Mouse (Mus musculus) lung, embryonic 16.5 days (tissue): ENCODE measurements around the gene Jakmip3. TPM values are rescaled to one million over a fixed set of nuclear protein-coding genes. Genes with fewer than 3 reads are reported as not detected.

Experiments used
- ATAC-seq: fragments of 200-750 bp; cut with Nextera tagmentation; 2 replicates; pipeline ENCODE4 v1.8.0; 2017; ENCODE audit warnings: low read depth, mild to moderate bottlenecking, moderate library complexity
- H3K27ac ChIP-seq: fragments of 300-500 bp; sonication (generic); 2 replicates; pipeline ENCODE4 v1.5.1; 2014; ENCODE audit warnings: mild to moderate bottlenecking, control low read depth, low read length
- H3K27me3 ChIP-seq: fragments of 300-500 bp; sonication (generic); 2 replicates; pipeline ENCODE4 v1.6.1; 2014; ENCODE audit warnings: low read depth, low read length, mixed read lengths; ENCODE audit not compliant: control insufficient read depth, insufficient read depth
- H3K36me3 ChIP-seq: fragments of 300-500 bp; sonication (generic); 2 replicates; pipeline ENCODE4 v1.6.1; 2014; ENCODE audit warnings: low read length; ENCODE audit not compliant: control insufficient read depth, insufficient read depth
- H3K4me1 ChIP-seq: fragments of 300-500 bp; sonication (generic); replicated peaks from 2 replicates; pipeline ENCODE4 v1.6.1; 2014; ENCODE audit warnings: low read length, mixed read lengths; ENCODE audit not compliant: control insufficient read depth, insufficient read depth
- H3K4me2 ChIP-seq: fragments of 300-500 bp; sonication (generic); 2 replicates; pipeline ENCODE4 v1.6.1; 2014; ENCODE audit warnings: low read depth, low read length, control low read depth
- H3K4me3 ChIP-seq: fragments of 300-500 bp; sonication (generic); 2 replicates; pipeline ENCODE4 v1.5.1; 2014; ENCODE audit warnings: mild to moderate bottlenecking, low read length, control low read depth
- H3K9ac ChIP-seq: fragments of 300-500 bp; sonication (generic); 2 replicates; pipeline ENCODE4 v1.6.1; 2014; ENCODE audit warnings: low read length, control low read depth
- H3K9me3 ChIP-seq: fragments of 300-500 bp; sonication (generic); 2 replicates; pipeline ENCODE4 v1.6.1; 2016; ENCODE audit warnings: low read length; ENCODE audit not compliant: control insufficient read depth
- WGBS: fragments of 180-500 bp; shearing (Covaris S2); extraction: QIAGEN DNeasy Blood & Tissue Kit; methylation state at CpG from one replicate; pipeline ENCODE4 v1.1.7; 2014; 5-methylcytosine and 5-hydroxymethylcytosine counted together
- polyA plus RNA-seq: library from polyadenylated mRNA; unstranded; fragments of >200 nt; fragmentation: Nextera tagmentation; extraction: Ambion mirVana; gene quantifications from 2 replicates; pipeline ENCODE4 v1.2.1, GENCODE M21; 2015

The Jakmip3 gene
- polyA plus RNA-seq, 1 experiment from 2014 or later: 0.06 TPM

DNA sequence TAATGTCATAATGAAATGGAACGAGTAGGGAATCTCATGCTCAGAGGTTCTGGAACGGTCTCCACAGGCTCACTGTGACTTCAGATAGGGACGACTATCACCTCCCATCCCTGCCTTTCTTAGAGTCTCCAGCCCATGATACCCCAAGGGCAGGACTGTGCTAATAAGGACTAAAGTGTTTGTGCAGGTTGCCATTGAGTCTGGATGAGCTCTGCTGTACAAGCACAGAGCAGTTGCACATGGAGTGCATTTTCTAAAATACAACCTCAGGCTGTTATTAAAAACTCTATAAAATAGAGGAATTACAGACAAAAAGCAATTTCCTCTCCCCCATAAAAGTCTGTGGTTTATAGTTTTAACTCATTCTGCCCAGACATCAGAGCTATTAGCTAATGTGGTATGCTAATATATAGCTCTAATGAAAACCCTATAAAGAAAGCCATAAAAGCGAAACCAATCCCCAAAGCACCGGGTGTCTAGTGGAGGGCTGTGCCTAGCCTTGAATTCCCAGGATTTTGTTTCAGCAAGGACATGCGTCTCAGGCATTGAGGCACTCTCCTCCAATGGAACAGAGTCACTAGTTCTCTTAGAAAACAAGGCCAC, 72.3 kb downstream of the Jakmip3 start:
- WGBS: 76% methylated on average over 6 of the region's 6 CpGs
- no peak for ATAC-seq
- H3K36me3 ChIP-seq: no peaks in the 10 kb centered on the region
- H3K4me2 ChIP-seq: no peak overlapping the region
- no peak overlapping the region for H3K27ac ChIP-seq
- H3K27me3 ChIP-seq: no peaks in the 10 kb centered on the region; the same call in 1 of the 2 replicates
- no peaks in the 10 kb centered on the region for H3K9me3 ChIP-seq
- H3K4me3 ChIP-seq: no peak overlapping the region
- H3K4me1 ChIP-seq: no peaks in the 10 kb centered on the region
- H3K9ac ChIP-seq: no peak overlapping the region

DNA sequence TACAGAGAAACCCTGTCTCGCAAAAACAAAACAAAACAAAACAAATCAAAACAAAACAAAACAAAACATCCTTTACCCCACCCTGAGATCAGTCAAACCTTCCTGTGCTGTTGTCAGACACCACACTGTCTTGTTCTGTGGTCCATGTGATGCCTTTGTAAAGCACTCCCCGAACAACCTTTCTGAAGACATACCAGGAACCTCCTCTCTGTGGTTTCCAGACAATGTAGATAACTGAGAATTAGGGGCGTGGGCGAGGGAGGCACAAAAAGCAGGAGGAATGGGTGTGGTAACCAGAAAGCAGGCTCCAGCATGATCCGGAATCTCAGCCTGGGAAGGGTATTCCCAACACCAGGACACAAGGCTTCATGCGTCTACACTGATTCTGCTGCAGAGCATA, 74.6 kb downstream of the Jakmip3 start:
- Histone ChIP-seq H3K27me3 (no peaks in the 10 kb centered on the region; the same call in 1 of the 2 replicates), H3K9me3 (no peaks in the 10 kb centered on the region), H3K36me3 (no peaks in the 10 kb centered on the region), H3K4me3 (no peak overlapping the region), H3K27ac (no peak overlapping the region), H3K4me1 (no peaks in the 10 kb centered on the region), H3K9ac (no peak overlapping the region), H3K4me2 (no peak overlapping the region)
- 81% methylated on average over 6 of the region's 6 CpGs for WGBS
- no peak for ATAC-seq

DNA sequence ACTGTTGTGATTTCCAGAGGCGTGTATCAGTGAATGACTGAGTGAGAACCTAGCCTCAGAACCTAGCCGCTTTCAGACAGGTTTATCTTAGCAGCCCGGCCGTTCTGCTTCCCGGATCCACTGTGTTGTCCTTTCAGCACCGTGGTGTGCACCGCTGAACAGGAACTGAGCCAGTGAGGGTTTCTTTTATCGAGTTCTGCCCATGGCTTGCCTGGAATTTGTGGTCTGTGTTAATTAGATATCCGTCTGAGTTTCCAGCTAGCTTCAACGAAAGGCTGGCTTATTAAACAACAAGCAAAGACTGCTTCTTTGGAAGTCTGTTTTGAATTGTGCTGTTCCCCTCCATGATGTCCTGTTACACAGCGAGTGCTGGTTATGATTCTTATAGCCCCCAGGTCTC, 75.8 kb downstream of the Jakmip3 start:
- Histone ChIP-seq H3K9me3 (no peaks in the 10 kb centered on the region), H3K27me3 (no peaks in the 10 kb centered on the region), H3K4me1 (no peaks in the 10 kb centered on the region), H3K4me2 (no peak overlapping the region), H3K4me3 (no peak overlapping the region), H3K27ac (no peak overlapping the region), H3K9ac (no peak overlapping the region), H3K36me3 (no peaks in the 10 kb centered on the region)
- WGBS: 54% methylated on average over 11 of the region's 11 CpGs
- no peak for ATAC-seq

DNA sequence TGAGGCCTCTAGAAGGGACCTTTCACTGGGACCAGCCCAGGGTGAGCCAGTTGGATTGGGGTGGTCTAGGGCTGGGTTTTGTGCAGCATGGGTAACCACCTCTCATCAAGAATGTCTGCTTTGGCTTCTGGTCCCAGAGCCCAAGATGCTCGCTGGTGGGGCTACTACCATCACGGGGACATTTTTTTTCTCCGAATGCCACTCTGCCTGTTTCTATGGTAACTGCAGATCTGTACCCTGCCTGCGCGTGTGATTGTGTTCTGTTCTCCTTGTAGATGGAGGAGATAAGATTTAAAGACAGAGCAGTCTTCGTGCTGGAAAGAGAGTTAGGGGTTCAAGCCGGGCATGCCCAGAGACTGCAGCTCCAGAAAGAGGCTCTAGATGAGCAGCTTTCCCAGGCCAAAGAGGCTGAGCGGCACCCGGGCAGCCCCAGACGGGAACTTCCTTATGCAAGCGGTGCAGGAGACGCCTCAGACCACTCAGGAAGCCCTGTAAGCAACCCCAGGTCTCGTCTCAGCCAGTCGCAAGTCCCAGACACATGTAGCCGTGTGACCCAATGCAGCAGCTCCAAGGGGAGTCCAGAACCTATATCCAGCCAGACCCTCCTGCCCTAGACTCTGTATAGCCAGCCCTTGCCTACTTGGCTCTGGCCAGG, 76.8 kb downstream of the Jakmip3 start:
- Histone ChIP-seq H3K4me1 (no peaks in the 10 kb centered on the region), H3K4me2 (no peak overlapping the region), H3K27me3 (no peaks in the 10 kb centered on the region), H3K36me3 (no peaks in the 10 kb centered on the region), H3K4me3 (no peak overlapping the region), H3K27ac (no peak overlapping the region), H3K9ac (no peak overlapping the region), H3K9me3 (no peaks in the 10 kb centered on the region)
- no peak for ATAC-seq
- WGBS: 54% methylated on average over 15 of the region's 15 CpGs

DNA sequence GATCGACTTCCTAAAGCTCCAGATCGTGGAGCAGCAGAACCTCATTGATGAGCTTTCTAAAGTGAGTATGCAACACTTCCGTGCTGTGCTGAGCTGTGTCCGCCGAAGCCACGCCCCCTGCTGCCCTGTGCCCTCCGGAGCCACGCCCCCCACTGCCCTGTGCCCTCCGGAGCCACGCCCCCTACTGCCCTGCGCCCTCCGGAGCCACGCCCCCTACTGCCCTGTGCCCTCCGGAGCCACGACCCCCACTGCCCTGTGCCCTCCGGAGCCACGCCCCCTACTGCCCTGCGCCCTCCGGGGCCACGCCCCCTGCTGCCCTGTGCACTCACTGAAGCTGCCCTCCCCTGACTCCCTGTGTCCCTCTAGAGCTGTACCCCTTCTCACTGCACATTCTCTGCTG, 80.4 kb downstream of the Jakmip3 start:
- H3K4me1 ChIP-seq: no peaks in the 10 kb centered on the region
- H3K36me3 ChIP-seq: no peaks in the 10 kb centered on the region
- H3K27ac ChIP-seq: no peak overlapping the region
- no peaks in the 10 kb centered on the region for H3K9me3 ChIP-seq
- no peak for ATAC-seq
- H3K27me3 ChIP-seq: no peaks in the 10 kb centered on the region
- H3K9ac ChIP-seq: no peak overlapping the region
- 10% methylated on average over 20 of the region's 20 CpGs for WGBS
- peak overlapping the region; percentile 41 for H3K4me2 ChIP-seq
- H3K4me3 ChIP-seq: 0 out of 2 replicates have a peak overlapping the region, but pooled peaks have one; percentile 4

DNA sequence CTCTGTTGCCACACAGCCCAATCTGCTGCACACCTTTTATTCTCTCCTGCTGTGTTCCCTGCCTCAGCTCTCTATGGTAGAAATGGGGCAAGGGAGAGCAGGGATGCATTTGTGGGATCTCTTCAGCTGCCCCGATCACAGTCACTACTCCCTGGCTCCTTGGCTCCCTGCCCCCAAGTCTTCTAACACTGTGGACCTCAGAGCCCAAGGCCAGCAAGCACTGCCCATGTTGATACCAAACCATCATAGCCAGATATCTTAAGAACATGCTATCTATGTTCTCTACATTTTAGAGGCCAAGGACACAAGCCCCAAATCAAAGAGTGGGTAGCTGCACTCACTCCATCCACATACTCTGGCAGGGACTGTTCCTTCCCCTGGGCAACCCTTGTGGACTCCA, 80.8 kb downstream of the Jakmip3 start:
- Histone ChIP-seq H3K27me3 (no peaks in the 10 kb centered on the region), H3K4me3 (no peak overlapping the region), H3K9ac (no peak overlapping the region), H3K27ac (no peak overlapping the region), H3K4me2 (no peak overlapping the region), H3K36me3 (no peaks in the 10 kb centered on the region), H3K4me1 (no peaks in the 10 kb centered on the region), H3K9me3 (no peaks in the 10 kb centered on the region)
- 56% methylated on average over 1 of the region's 1 CpGs for WGBS
- ATAC-seq: no peak

DNA sequence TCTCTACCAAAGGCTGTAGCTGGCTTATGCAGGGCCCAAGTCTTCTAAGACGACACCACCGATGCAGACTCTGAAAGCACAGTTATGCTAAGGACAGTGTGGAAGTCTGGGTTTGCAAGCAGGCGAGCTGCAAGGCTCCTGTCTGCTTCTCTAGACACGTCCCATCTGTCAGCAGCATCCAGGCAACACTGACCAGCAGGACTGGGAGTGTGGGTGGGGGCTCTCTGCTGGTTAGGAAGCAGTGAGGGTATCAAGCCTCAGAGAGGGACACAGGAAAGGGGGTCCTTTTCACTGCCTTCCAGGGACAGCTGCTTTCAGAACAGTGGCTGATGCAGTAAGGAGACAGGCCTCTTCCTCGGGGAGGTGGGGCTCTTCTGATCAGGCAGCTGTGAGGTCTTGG, 86.6 kb downstream of the Jakmip3 start:
- no peak overlapping the region for H3K4me3 ChIP-seq
- H3K27ac ChIP-seq: no peak overlapping the region
- H3K4me1 ChIP-seq: no peaks in the 10 kb centered on the region
- no peak for ATAC-seq
- H3K27me3 ChIP-seq: no peaks in the 10 kb centered on the region
- H3K4me2 ChIP-seq: no peak overlapping the region
- 46% methylated on average over 5 of the region's 5 CpGs for WGBS
- H3K9me3 ChIP-seq: no peaks in the 10 kb centered on the region
- no peak overlapping the region for H3K9ac ChIP-seq
- H3K36me3 ChIP-seq: no peaks in the 10 kb centered on the region

DNA sequence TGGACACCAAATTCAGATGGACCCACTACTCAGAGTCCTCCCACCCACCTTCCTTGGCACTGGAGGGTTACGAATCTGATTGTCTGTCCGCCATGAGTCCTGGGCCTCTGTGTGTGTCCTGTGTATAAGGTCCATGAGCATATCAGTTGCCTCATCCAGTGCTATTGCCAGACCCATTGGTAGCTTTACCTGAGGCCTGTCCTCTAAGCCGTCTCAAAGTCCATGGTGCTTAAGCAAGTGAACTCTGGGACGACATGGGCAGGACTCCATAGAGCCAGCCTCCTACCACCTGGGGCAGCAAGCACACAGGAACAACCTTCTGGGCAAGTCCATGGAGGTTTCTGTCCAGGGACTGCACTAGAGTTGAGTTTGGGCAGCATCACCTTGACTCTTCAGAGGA, 90.7 kb downstream of the Jakmip3 start:
- 94% methylated on average over 4 of the region's 4 CpGs for WGBS
- Histone ChIP-seq H3K27ac (no peak overlapping the region), H3K4me1 (no peaks in the 10 kb centered on the region), H3K9ac (no peak overlapping the region), H3K4me2 (no peak overlapping the region), H3K4me3 (no peak overlapping the region), H3K27me3 (no peaks in the 10 kb centered on the region), H3K36me3 (no peaks in the 10 kb centered on the region), H3K9me3 (no peaks in the 10 kb centered on the region)
- ATAC-seq: no peak

DNA sequence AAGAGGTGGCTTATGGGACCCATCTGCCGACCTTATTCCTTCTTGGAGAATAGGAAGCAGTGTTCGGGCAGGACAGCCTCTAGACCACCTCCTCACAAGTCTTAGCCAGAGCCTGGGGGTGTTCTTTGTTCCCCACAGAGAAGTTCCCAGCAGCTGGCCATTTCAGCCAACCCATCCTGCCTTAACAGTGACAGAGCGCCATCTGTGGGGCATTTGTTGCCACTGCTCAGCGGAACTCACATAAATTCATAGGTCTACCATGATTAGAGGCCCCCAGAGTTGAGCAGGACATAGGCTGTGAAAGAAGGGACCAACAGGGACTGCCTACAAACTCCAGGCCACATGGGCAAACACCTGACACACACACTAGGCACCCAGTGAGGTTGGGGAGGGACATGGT, 122.9 kb downstream of the Jakmip3 start:
- WGBS: 55% methylated on average over 4 of the region's 4 CpGs
- Histone ChIP-seq H3K27ac (no peak overlapping the region), H3K4me1 (no peaks in the 10 kb centered on the region)

More for the DNA sequence above, 122.9 kb downstream of the Jakmip3 start:
- Histone ChIP-seq H3K9me3 (no peaks in the 10 kb centered on the region), H3K4me3 (no peak overlapping the region), H3K36me3 (no peaks in the 10 kb centered on the region), H3K27me3 (no peaks in the 10 kb centered on the region), H3K4me2 (no peak overlapping the region), H3K9ac (no peak overlapping the region)
- no peak for ATAC-seq
